Mouse (Mus musculus) CH12.LX (cell line): ENCODE results near the gene Lrp5. TPM values are rescaled to one million over a fixed set of nuclear protein-coding genes. Genes with fewer than 3 reads are reported as not detected.

Source experiments
- DNase-seq: peaks from one replicate; pipeline ENCODE4 v3.0.0-alpha.2; 2013; ENCODE audit errors: extremely low read depth
- H3K27ac ChIP-seq: 2 replicates; pipeline ENCODE4 v1.5.1; 2012; ENCODE audit warnings: low read depth, mild to moderate bottlenecking, control low read depth, moderate library complexity; ENCODE audit not compliant: insufficient read depth
- H3K27me3 ChIP-seq: replicated peaks from 2 replicates; pipeline ENCODE3; 2012; ENCODE audit warnings: inconsistent platforms
- H3K36me3 ChIP-seq, 2 experiments: replicated peaks in 1 of 2; 2 replicates each; pipeline versions ENCODE3 to v1.6.1; 2012; ENCODE audit warnings: inconsistent platforms in 1 of 2, low read length in 1 of 2, mild to moderate bottlenecking in 1 of 2, mixed read lengths in 1 of 2, moderate library complexity in 1 of 2; ENCODE audit not compliant: control insufficient read depth in 1 of 2, insufficient read depth in 1 of 2
- H3K4me1 ChIP-seq, 2 experiments: 2 replicates each; pipeline ENCODE4 v1.6.1; 2012; ENCODE audit warnings: inconsistent platforms in 1 of 2, moderate library complexity in 1 of 2; ENCODE audit not compliant: insufficient read depth in 2 of 2, control insufficient read depth in 1 of 2
- H3K4me2 ChIP-seq: 2 replicates; pipeline ENCODE4 v1.6.1; 2012; ENCODE audit warnings: low read depth, mild to moderate bottlenecking, control low read depth; ENCODE audit not compliant: poor library complexity, insufficient read depth, severe bottlenecking
- H3K4me3 ChIP-seq, 3 experiments: fragments of 150-350 bp in 1 of 3; sonication (generic) in 1 of 3; replicated peaks in 1 of 3; 2 replicates each; pipeline versions ENCODE3 to v1.5.1; 2011 to 2012; ENCODE audit warnings: low read depth in 2 of 3, low read length in 2 of 3, mild to moderate bottlenecking in 2 of 3, moderate library complexity in 2 of 3, control low read depth in 1 of 3, improper control_type of control experiment in 1 of 3, inconsistent platforms in 1 of 3, mixed read lengths in 1 of 3; ENCODE audit not compliant: poor library complexity in 1 of 3
- H3K79me2 ChIP-seq: replicated peaks from 2 replicates; pipeline ENCODE4 v1.6.1; 2012; ENCODE audit warnings: mild to moderate bottlenecking, moderate library complexity; ENCODE audit not compliant: control insufficient read depth, poor library complexity, insufficient read depth, severe bottlenecking; ENCODE audit errors: extremely low read depth
- H3K9ac ChIP-seq: 2 replicates; pipeline ENCODE4 v1.6.1; 2012; ENCODE audit warnings: low read depth, mild to moderate bottlenecking, control low read depth, moderate library complexity; ENCODE audit not compliant: insufficient read depth
- H3K9me3 ChIP-seq: replicated peaks from 2 replicates; pipeline ENCODE3; 2012; ENCODE audit warnings: low read length, inconsistent platforms, mixed read lengths
- BHLHE40 ChIP-seq: IDR thresholded peaks from 2 replicates; pipeline ENCODE4 v1.6.1; 2011; ENCODE audit warnings: mild to moderate bottlenecking, low read depth, low read length, improper control_type of control experiment
- CHD1 ChIP-seq: IDR thresholded peaks from 2 replicates; pipeline ENCODE4 v1.6.1; 2012; ENCODE audit warnings: low read depth, low read length, improper control_type of control experiment, inconsistent platforms
- EP300 ChIP-seq: IDR thresholded peaks from 2 replicates; pipeline ENCODE4 v1.6.1; 2011; ENCODE audit warnings: low read length, improper control_type of control experiment
- JUN ChIP-seq: IDR thresholded peaks from 2 replicates; pipeline ENCODE4 v1.6.1; 2011; ENCODE audit warnings: low read depth, mild to moderate bottlenecking, low read length, improper control_type of control experiment, moderate library complexity; ENCODE audit not compliant: insufficient read depth
- MAX ChIP-seq: IDR thresholded peaks from 2 replicates; pipeline ENCODE4 v1.6.1; 2011; ENCODE audit warnings: low read length, improper control_type of control experiment
- MAZ ChIP-seq: IDR thresholded peaks from 2 replicates; pipeline ENCODE4 v1.6.1; 2012; ENCODE audit warnings: low read depth, mild to moderate bottlenecking, inconsistent platforms, low read length, improper control_type of control experiment, moderate library complexity
- MEF2A ChIP-seq: IDR thresholded peaks from 2 replicates; pipeline ENCODE4 v1.6.1; 2014; ENCODE audit warnings: low read depth, mild to moderate bottlenecking, inconsistent platforms, low read length, improper control_type of control experiment, borderline replicate concordance
- MYC ChIP-seq: IDR thresholded peaks from 2 replicates; pipeline ENCODE4 v1.6.1; 2011; ENCODE audit warnings: low read depth, mild to moderate bottlenecking, improper control_type of control experiment, low read length
- NELFE ChIP-seq: IDR thresholded peaks from 2 replicates; pipeline ENCODE4 v1.6.1; 2011; ENCODE audit warnings: low read depth, low read length, improper control_type of control experiment
- NRF1 ChIP-seq: IDR thresholded peaks from 2 replicates; pipeline ENCODE4 v1.6.1; 2014; ENCODE audit warnings: low read depth, mild to moderate bottlenecking, inconsistent platforms, low read length, improper control_type of control experiment, moderate library complexity
- PAX5 ChIP-seq: IDR thresholded peaks from 2 replicates; pipeline ENCODE4 v1.6.1; 2012; ENCODE audit warnings: low read length, inconsistent platforms, mixed read lengths
- POLR2A ChIP-seq: IDR thresholded peaks from 2 replicates; pipeline ENCODE4 v1.6.1; 2011; ENCODE audit warnings: low read depth, mild to moderate bottlenecking, improper control_type of control experiment, low read length
- POLR2AphosphoS2 ChIP-seq: IDR thresholded peaks from 2 replicates; pipeline ENCODE4 v1.6.1; 2011; ENCODE audit warnings: low read depth, low read length, improper control_type of control experiment
- SIN3A ChIP-seq: IDR thresholded peaks from 2 replicates; pipeline ENCODE4 v1.6.1; 2012; ENCODE audit warnings: low read length, improper control_type of control experiment, inconsistent platforms
- TBP ChIP-seq: conservative IDR thresholded peaks from 2 replicates; pipeline ENCODE4 v1.6.1; 2011; ENCODE audit warnings: low read depth, low read length, improper control_type of control experiment
- UBTF ChIP-seq: IDR thresholded peaks from 2 replicates; pipeline ENCODE4 v1.6.1; 2012; ENCODE audit warnings: low read depth, mild to moderate bottlenecking, inconsistent platforms, low read length, improper control_type of control experiment, moderate library complexity
- ZC3H11A ChIP-seq: IDR thresholded peaks from 2 replicates; pipeline ENCODE4 v1.6.1; 2012; ENCODE audit warnings: low read depth, mild to moderate bottlenecking, inconsistent platforms, low read length, improper control_type of control experiment
- dilution Hi-C: fragments of 300-500 bp; cut with MboI; formaldehyde crosslinking; loops from 2 replicates; pipeline ENCODE4 v1.14.3; 2020; ENCODE audit warnings: low sequenced_read_pairs; ENCODE audit not compliant: extremely low pct_unique_long_range_greater_than_20kb, extremely low pct_ligation_motif_present
- in situ Hi-C: fragments of 300-500 bp; cut with MboI; formaldehyde crosslinking; loops from 3 replicates; pipeline ENCODE4 v1.14.3; 2019; ENCODE audit warnings: low sequenced_read_pairs, low pct_ligation_motif_present, low pct_unique_long_range_greater_than_20kb, mixed read lengths
- polyA plus RNA-seq: library from polyadenylated mRNA; unstranded; fragments of >175 nt; gene quantifications from 2 replicates; pipeline ENCODE4 v1.2.1, GENCODE M21; 2012; ENCODE audit warnings: low read depth; ENCODE audit not compliant: insufficient read length
- total RNA-seq, 2 experiments: library from RNA; depleted of rRNA; stranded (reverse); fragments of 300-350 nt in 1 of 2; fragments of >200 nt in 1 of 2; gene quantifications; 2 replicates each; pipeline ENCODE4 v1.2.3; 2012 to 2014

Gene Lrp5
- total and polyA plus RNA-seq, 3 experiments, result 0.13 to 1.4 (median 1.1) TPM

- H3K4me3 ChIP-seq, result no peak overlapping the region
- H3K79me2 ChIP-seq, result peaks cover 96% of the 10 kb centered on the region
- no peak overlapping the region; the same call in 1 of the 2 replicates for H3K27ac ChIP-seq
- no peak for DNase-seq
- no peak overlapping the region for H3K4me2 ChIP-seq
- H3K9ac ChIP-seq, result no peak overlapping the region
- H3K27me3 ChIP-seq, result no peaks in the 10 kb centered on the region
- peaks cover 3% of the 10 kb centered on the region for H3K9me3 ChIP-seq
- TF ChIP-seq MEF2A, result no peak
- no peak for TF ChIP-seq MAX
- no peak for TF ChIP-seq CHD1
- TF ChIP-seq NRF1, result no peak
- no peak for TF ChIP-seq MAZ
- no peak for TF ChIP-seq EP300
- TF ChIP-seq ZC3H11A, result no peak
- no peak for TF ChIP-seq UBTF
- TF ChIP-seq, all 38 proteins: peak for 0
- Histone ChIP-seq H3K36me3 (peaks cover 14 to 65% of the 10 kb centered on the region in 2 experiments), H3K4me1 (peaks cover 5 to 38% of the 10 kb centered on the region in 2 experiments; a peak in 3 of 4 replicates)
- dilution Hi-C loops, result no loop called here
- in situ Hi-C loops, result no loop called here
Observed at GRCm38 (mm10) chr19:3564309-3564708, 122.1 kb downstream of the Lrp5 start.

GRCm38 (mm10) chr19:3562752-3563151, 123.6 kb downstream of the Lrp5 start:
- no peak overlapping the region for H3K27ac ChIP-seq
- no peak for DNase-seq
- no peak for TF ChIP-seq NELFE
- TF ChIP-seq TBP, result no peak
- no peak for TF ChIP-seq SIN3A
- TF ChIP-seq NRF1, result no peak
- TF ChIP-seq JUN, result no peak
- no peak for TF ChIP-seq PAX5
- no peak for TF ChIP-seq MYC
- TF ChIP-seq POLR2AphosphoS2, result no peak
- no peak for TF ChIP-seq POLR2A
- no peak for TF ChIP-seq BHLHE40
- no peak for TF ChIP-seq ZC3H11A
- TF ChIP-seq, all 38 proteins: peak for 0
- Histone ChIP-seq H3K9ac (no peak overlapping the region), H3K9me3 (peaks cover 3% of the 10 kb centered on the region), H3K79me2 (peaks cover 88% of the 10 kb centered on the region), H3K4me2 (no peak overlapping the region), H3K36me3 (peaks cover 14 to 62% of the 10 kb centered on the region in 2 experiments), H3K4me1 (peaks cover 5 to 27% of the 10 kb centered on the region in 2 experiments; a peak in 3 of 4 replicates), H3K4me3 (no peak overlapping the region), H3K27me3 (no peaks in the 10 kb centered on the region)
- dilution Hi-C loops, result no loop called here
- in situ Hi-C loops, result no loop called here
